Mouse (Mus musculus): ENCODE measurements around the gene Tmem270. TPM values are rescaled to one million over a fixed set of nuclear protein-coding genes. Genes with fewer than 3 reads are reported as not detected.

The Tmem270 gene
- total RNA-seq (2014; rRNA removed) = not detected in 2 replicates
- not detected in 2 replicates for polyA plus RNA-seq (2012; rRNA removed)

DNA sequence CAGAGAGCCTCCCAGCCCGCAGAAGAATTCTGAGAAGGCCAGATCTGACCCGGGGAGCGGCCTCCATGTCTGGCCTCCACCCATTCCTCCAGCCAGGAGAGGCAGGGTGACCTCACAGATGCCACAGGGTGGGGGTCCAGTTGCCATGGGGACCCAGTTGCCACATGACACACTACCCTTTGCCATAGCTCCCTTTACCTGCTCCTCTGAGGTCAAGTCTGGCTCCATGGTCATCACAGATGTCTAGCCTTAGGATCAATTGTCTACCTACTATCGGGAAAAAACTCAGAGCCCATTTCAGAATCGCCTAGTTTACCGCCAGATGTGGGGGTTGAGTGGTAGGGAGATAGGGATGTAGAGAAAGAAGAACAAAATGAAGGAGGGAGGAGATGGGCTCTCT, at the start of gene Tmem270:
Gene Tmem270, minus strand, starts transcription at position 101 of the 400 bp plus-strand sequence.
- no peak within 1 kb of the TSS for H3K4me3 ChIP-seq (ENCODE audit: insufficient read depth, low read depth, low read length)
- DNase-seq (ENCODE audit: extremely low read depth, low read depth, low spot score) = no peak
- H3K4me1 ChIP-seq (ENCODE audit: control insufficient read depth, insufficient read depth, low read length) = no peaks in the 10 kb centered on the region
- no peaks in the 10 kb centered on the region for H3K27me3 ChIP-seq (ENCODE audit: control insufficient read depth, insufficient read depth, low read length)
- no peaks in the 10 kb centered on the region for H3K79me2 ChIP-seq (ENCODE audit: control insufficient read depth, insufficient read depth, low read length)
- H3K36me3 ChIP-seq (ENCODE audit: control insufficient read depth, insufficient read depth, low read length) = no peaks in the 10 kb centered on the region
- no peak within 1 kb of the TSS for H3K9ac ChIP-seq (ENCODE audit: low read depth, low read length)
- WGBS = 88% methylated on average over 6 of the region's 6 CpGs
- TF ChIP-seq CTCF (IDR thresholded peaks at IDR 0.05; ENCODE audit: low read depth, low read length) (no peak), POLR2A (IDR thresholded peaks at IDR 0.05; ENCODE audit: extremely low read depth, insufficient read depth, low read length) (no peak)
- H3K27ac ChIP-seq (replicated peaks; ENCODE audit: insufficient read depth, low read depth, low read length) = no peak within 1 kb of the TSS

DNA sequence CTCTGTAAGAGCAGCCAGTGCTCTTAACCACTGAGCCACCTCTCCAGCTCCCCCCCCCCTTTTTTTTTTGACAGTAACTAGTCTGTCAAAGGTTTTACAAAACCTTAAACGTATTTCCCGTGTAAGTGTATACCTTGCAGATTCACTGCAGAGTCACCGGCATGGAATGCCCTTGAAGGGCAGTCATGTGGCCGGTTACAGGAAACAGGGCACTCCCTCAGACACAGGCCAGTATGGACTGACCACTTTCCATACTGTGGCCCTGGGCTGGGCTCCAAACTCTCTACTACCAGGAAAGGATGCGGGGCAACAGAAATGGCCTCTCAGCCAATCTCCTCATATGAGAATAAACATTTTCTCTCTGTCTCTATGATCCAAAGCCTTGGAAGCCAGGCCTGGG, 49.0 kb upstream of the Tmem270 start:
- TF ChIP-seq POLR2A (IDR thresholded peaks at IDR 0.05; ENCODE audit: extremely low read depth, insufficient read depth, low read length) (no peak), CTCF (IDR thresholded peaks at IDR 0.05; ENCODE audit: low read depth, low read length) (no peak)
- H3K79me2 ChIP-seq (ENCODE audit: control insufficient read depth, insufficient read depth, low read length) = no peaks in the 10 kb centered on the region
- no peak for DNase-seq (ENCODE audit: extremely low read depth, low read depth, low spot score)
- no peak overlapping the region for H3K4me3 ChIP-seq (ENCODE audit: insufficient read depth, low read depth, low read length)
- no peak overlapping the region for H3K27ac ChIP-seq (replicated peaks; ENCODE audit: insufficient read depth, low read depth, low read length)
- H3K4me1 ChIP-seq (ENCODE audit: control insufficient read depth, insufficient read depth, low read length) = no peaks in the 10 kb centered on the region
- no peaks in the 10 kb centered on the region for H3K36me3 ChIP-seq (ENCODE audit: control insufficient read depth, insufficient read depth, low read length)
- 74% methylated on average over 5 of the region's 5 CpGs for WGBS
- no peak overlapping the region for H3K9ac ChIP-seq (ENCODE audit: low read depth, low read length)
- H3K27me3 ChIP-seq (ENCODE audit: control insufficient read depth, insufficient read depth, low read length) = no peaks in the 10 kb centered on the region

DNA sequence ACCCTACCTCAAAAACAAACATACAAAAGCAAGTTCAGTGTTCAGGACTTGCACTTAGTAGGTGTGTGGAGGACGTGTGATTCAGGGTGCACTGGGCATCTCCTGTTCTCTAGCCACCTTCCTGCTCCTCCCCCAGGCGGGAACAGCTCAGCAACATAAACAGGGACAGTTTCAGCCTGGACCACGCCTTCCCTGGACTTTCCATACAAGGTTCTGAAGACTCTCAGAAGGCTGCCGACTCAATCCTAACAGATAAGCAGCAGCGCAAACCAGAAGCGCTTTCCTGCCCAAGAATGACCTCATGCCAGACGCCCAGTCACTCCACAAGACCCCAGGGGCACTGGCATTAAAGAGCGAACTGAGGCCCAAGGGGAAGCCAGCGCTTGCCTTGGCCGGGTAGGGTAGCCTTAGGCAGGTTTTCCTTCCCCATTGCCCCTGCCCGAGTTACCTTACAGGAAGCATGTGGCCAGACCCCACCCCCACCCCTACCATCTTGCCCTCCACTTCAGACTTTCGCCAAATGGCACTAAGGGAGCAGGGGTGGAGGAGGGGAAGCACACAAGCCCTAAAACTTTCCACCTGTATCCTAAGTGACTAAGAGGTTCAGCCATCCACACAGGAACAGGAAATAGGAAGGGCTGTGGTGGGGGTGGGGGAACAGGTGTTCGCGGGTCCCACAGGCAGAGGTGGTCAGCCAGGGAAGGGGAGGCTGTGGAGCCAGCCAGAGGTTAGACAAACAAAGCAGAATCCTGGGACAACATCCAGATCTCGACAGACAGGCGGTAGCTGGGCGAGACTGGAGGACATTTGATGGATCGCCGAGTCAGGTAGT, 44.7 kb upstream of the Tmem270 start:
- H3K27ac ChIP-seq (replicated peaks; ENCODE audit: insufficient read depth, low read depth, low read length) = no peak overlapping the region
- TF ChIP-seq POLR2A (IDR thresholded peaks at IDR 0.05; ENCODE audit: extremely low read depth, insufficient read depth, low read length) = no peak
- no peak for TF ChIP-seq CTCF (IDR thresholded peaks at IDR 0.05; ENCODE audit: low read depth, low read length)
- whole genome bisulfite sequencing = 12% methylated on average over 19 of the region's 19 CpGs

DNA sequence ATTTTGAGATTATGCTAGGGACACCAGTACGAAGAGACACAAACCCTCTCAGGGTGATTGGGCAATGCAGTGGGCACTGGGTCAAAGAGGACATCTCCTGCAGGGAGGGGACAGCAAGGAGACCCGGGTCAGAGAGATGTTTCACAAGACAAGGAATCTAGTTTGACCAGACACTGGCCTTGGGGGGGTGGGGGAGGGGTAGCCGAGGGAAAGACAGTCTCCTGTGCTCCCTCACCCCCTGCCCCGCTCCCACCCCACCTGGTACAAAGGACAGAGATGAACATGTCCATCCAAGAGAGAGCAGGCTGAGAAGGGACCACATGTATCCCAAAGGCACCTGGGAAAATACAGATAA, 41.5 kb upstream of the Tmem270 start:
- no peaks in the 10 kb centered on the region for H3K79me2 ChIP-seq (ENCODE audit: control insufficient read depth, insufficient read depth, low read length)
- H3K27me3 ChIP-seq (ENCODE audit: control insufficient read depth, insufficient read depth, low read length) = 0 out of 2 replicates have a peak, but pooled peaks cover 3% of the 10 kb centered on the region
- H3K27ac ChIP-seq (replicated peaks; ENCODE audit: insufficient read depth, low read depth, low read length) = no peak overlapping the region
- 34% methylated on average over 4 of the region's 4 CpGs for WGBS
- no peak for TF ChIP-seq CTCF (IDR thresholded peaks at IDR 0.05; ENCODE audit: low read depth, low read length)
- TF ChIP-seq POLR2A (IDR thresholded peaks at IDR 0.05; ENCODE audit: extremely low read depth, insufficient read depth, low read length) = no peak
- no peak for DNase-seq (ENCODE audit: extremely low read depth, low read depth, low spot score)
- no peaks in the 10 kb centered on the region for H3K36me3 ChIP-seq (ENCODE audit: control insufficient read depth, insufficient read depth, low read length)
- no peak overlapping the region for H3K9ac ChIP-seq (ENCODE audit: low read depth, low read length)
- H3K4me3 ChIP-seq (ENCODE audit: insufficient read depth, low read depth, low read length) = no peak overlapping the region
- H3K4me1 ChIP-seq (ENCODE audit: control insufficient read depth, insufficient read depth, low read length) = no peaks in the 10 kb centered on the region

More for the DNA sequence above, 44.7 kb upstream of the Tmem270 start:
- H3K4me3 ChIP-seq (ENCODE audit: insufficient read depth, low read depth, low read length) = no peak overlapping the region
- no peak for DNase-seq (ENCODE audit: extremely low read depth, low read depth, low spot score)
- no peaks in the 10 kb centered on the region for H3K79me2 ChIP-seq (ENCODE audit: control insufficient read depth, insufficient read depth, low read length)
- 0 out of 2 replicates have a peak, but pooled peaks cover 3% of the 10 kb centered on the region for H3K27me3 ChIP-seq (ENCODE audit: control insufficient read depth, insufficient read depth, low read length)
- no peaks in the 10 kb centered on the region for H3K4me1 ChIP-seq (ENCODE audit: control insufficient read depth, insufficient read depth, low read length)
- H3K9ac ChIP-seq (ENCODE audit: low read depth, low read length) = no peak overlapping the region
- no peaks in the 10 kb centered on the region for H3K36me3 ChIP-seq (ENCODE audit: control insufficient read depth, insufficient read depth, low read length)

DNA sequence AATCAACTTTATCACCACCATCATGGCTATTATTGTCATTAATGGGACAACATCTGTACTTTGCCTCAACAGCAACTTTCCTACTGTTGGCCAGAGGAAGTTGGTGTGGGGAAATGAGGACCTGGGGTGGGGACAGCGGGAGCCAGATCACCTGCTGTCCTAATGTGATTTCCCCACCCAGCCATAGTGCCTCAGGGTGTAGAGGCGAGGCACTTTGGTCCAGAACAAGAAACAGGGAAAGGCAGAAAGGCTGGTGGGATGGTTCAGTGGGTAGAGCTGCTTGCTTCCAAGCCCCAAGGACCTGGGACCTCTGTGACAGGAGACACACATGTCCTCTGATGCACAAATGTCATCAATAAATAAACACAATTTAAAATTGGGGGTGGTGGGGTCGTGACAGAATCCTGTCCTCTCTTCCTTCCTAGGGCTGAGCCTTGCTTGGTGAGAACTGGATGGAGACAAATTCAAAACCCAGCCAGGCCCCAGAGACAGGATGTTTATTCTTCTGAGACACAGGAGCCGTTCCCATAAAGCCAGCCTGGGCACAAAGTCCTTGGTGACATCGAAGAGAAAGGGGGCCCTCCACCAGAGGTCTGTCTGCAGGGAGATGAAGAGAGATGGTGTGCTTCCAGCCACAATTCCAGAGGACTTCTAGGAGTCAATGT, 41.0 kb upstream of the Tmem270 start:
- peaks cover 4% of the 10 kb centered on the region; the same call in 1 of the 2 replicates for H3K4me1 ChIP-seq (ENCODE audit: control insufficient read depth, insufficient read depth, low read length)
- H3K36me3 ChIP-seq (ENCODE audit: control insufficient read depth, insufficient read depth, low read length) = no peaks in the 10 kb centered on the region
- H3K79me2 ChIP-seq (ENCODE audit: control insufficient read depth, insufficient read depth, low read length) = no peaks in the 10 kb centered on the region

More for the DNA sequence above, 41.0 kb upstream of the Tmem270 start:
- H3K9ac ChIP-seq (ENCODE audit: low read depth, low read length) = no peak overlapping the region
- no peak overlapping the region for H3K4me3 ChIP-seq (ENCODE audit: insufficient read depth, low read depth, low read length)
- DNase-seq (ENCODE audit: extremely low read depth, low read depth, low spot score) = no peak
- 0 out of 2 replicates have a peak, but pooled peaks cover 3% of the 10 kb centered on the region for H3K27me3 ChIP-seq (ENCODE audit: control insufficient read depth, insufficient read depth, low read length)
- TF ChIP-seq POLR2A (IDR thresholded peaks at IDR 0.05; ENCODE audit: extremely low read depth, insufficient read depth, low read length) (no peak), CTCF (IDR thresholded peaks at IDR 0.05; ENCODE audit: low read depth, low read length) (no peak)
- no peak overlapping the region for H3K27ac ChIP-seq (replicated peaks; ENCODE audit: insufficient read depth, low read depth, low read length)
- 45% methylated on average over 5 of the region's 5 CpGs for WGBS
